Mouse (Mus musculus): ENCODE measurements at regions not wholly inside any gene's neighbourhood (a gene's known extent, or its start where the extent isn't known, plus 50 kb on each side); places are given as distances from the start of the nearest gene placed in this dataset.

GRCm38 (mm10) chr8:26689479-26690177, 287.5 kb upstream of the Zfp703 start:
- H3K27ac ChIP-seq, result no peak overlapping the region
- WGBS, result 36% methylated on average over 10 of the region's 10 CpGs
- no peak for ATAC-seq (ENCODE audit: borderline replicate concordance, extremely low read depth, low FRiP score, low TSS enrichment)
- H3K4me1 ChIP-seq, result no peaks in the 10 kb centered on the region
- no peaks in the 10 kb centered on the region for H3K36me3 ChIP-seq
- H3K9me3 ChIP-seq, result no peaks in the 10 kb centered on the region
- H3K4me3 ChIP-seq, result no peak overlapping the region
- no peak overlapping the region for H3K4me2 ChIP-seq
- H3K27me3 ChIP-seq, result peaks cover 6% of the 10 kb centered on the region
- H3K9ac ChIP-seq, result no peak overlapping the region

DNA sequence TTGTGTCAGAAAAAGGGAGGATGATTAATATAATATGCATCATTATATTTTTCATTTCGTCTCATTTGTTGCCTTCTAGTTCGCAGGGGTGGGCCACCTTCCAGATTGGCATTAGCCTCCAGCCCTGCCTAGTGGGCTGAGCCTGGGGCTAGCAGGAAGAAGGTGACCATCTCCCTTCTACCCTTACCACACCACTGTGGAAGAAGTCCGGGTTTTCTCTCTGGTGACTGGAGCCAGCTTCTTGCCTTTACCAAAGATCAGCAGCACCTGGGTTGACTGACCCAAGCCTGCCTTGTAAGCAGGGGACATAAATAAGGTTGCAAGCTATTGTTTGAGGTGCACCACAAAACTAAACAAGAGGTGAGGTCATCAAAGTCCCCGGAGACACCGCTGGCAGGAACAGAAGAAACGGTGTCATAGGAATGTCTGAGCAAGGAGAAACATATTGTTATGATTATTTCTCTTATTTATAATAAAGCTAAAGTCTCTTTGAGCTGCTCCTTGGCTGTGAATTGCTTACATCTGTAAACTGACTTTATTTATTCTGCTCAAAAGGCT, 286.9 kb upstream of the Zfp703 start:
- WGBS, result 46% methylated on average over 6 of the region's 6 CpGs
- peaks cover 6% of the 10 kb centered on the region for H3K27me3 ChIP-seq
- no peaks in the 10 kb centered on the region for H3K36me3 ChIP-seq
- no peaks in the 10 kb centered on the region for H3K9me3 ChIP-seq
- H3K27ac ChIP-seq, result no peak overlapping the region
- H3K9ac ChIP-seq, result no peak overlapping the region
- H3K4me1 ChIP-seq, result no peaks in the 10 kb centered on the region
- H3K4me2 ChIP-seq, result no peak overlapping the region
- H3K4me3 ChIP-seq, result no peak overlapping the region
- no peak for ATAC-seq (ENCODE audit: borderline replicate concordance, extremely low read depth, low FRiP score, low TSS enrichment)

DNA sequence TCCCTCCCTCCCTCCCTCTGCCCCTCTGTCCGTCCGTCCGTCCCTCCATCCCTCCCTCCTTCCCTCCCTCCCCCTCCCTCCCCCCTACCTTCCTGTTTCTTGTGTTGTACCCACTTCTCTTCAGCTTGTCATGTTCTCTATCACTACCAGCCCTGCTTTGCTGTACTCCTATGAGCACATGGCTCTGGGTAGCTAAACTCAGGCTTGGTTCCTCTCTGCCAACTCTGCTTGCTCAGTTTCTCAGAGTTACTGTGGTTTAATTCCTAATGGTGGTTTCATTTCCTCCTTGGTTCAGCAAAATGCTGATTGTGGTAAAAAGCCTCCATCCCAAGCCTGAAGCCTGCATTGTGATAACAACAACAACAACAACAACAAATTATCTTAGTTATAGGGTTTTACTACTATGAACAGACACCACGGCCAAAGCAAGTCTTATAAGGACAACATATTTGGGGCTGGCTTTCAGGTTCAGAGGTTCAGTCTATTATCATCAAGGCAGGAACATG, 279.5 kb upstream of the Zfp703 start:
- Histone ChIP-seq H3K36me3 (no peaks in the 10 kb centered on the region), H3K4me3 (no peak overlapping the region), H3K27me3 (0 out of 2 replicates have a peak, but pooled peaks cover 11% of the 10 kb centered on the region), H3K9me3 (no peaks in the 10 kb centered on the region), H3K4me1 (no peaks in the 10 kb centered on the region), H3K27ac (no peak overlapping the region), H3K9ac (no peak overlapping the region), H3K4me2 (no peak overlapping the region)
- ATAC-seq (ENCODE audit: borderline replicate concordance, extremely low read depth, low FRiP score, low TSS enrichment), result no peak
- 89% methylated on average over 1 of the region's 4 CpGs for WGBS

DNA sequence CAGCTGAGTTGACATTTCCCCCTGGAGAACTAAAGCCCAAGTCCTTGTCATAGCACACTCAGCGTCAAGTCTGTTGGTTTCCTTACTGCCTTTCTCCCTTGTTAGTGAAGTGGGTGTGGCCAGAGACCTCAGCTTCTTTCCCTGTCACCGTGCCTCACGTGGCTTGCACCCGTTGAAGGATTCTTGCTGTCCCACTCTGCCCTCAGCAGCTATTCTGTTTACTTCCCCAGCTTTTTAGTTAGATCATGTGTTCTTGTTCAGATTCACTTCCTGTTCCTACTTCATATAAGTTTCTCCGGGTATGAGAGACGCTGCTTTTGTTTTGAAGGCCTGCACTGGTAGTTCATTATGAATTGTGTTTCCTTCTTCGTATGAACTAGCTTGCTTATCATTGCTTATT, 278.5 kb upstream of the Zfp703 start:
- H3K4me2 ChIP-seq, result no peak overlapping the region
- 26% methylated on average over 7 of the region's 7 CpGs for WGBS

DNA sequence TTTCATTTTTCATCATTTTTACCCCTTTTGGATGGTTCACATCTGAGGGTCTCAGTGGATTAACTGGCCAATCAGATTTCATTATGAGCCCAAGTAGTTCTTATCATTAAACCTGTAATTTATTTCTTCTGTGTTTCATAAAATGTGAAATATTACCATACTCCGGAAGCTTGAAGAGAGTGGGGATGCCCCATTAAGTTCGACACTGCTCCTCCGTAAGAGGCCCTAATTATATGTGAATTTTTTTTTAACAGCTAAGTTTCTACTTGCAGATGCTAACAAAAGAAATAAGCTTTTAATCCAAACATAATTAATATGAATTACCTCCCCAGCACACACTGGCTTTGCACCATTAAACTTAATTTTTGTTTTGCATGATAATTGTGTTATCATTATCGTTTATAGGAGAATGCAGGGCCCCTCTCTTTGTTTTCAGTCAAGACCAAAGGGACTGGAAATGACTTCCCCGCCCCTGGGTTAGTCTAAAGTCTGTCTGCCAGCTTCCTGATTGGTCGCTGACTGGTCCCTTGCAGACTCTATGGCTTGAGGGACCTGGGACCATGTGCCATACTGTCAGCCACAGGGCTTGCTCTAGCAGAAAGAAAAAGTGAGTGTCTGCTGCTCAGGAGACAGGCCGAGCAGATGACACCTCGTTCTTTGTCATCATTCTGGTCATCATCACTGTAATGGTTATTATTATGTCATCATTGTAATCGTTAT, 270.9 kb upstream of the Zfp703 start:
- no peak overlapping the region for H3K4me2 ChIP-seq
- no peaks in the 10 kb centered on the region for H3K4me1 ChIP-seq
- H3K27ac ChIP-seq, result no peak overlapping the region
- H3K9me3 ChIP-seq, result no peaks in the 10 kb centered on the region
- no peak for ATAC-seq (ENCODE audit: borderline replicate concordance, extremely low read depth, low FRiP score, low TSS enrichment)
- 51% methylated on average over 9 of the region's 9 CpGs for WGBS
- no peak overlapping the region for H3K4me3 ChIP-seq
- H3K27me3 ChIP-seq, result 0 out of 2 replicates have a peak, but pooled peaks cover 6% of the 10 kb centered on the region
- no peaks in the 10 kb centered on the region for H3K36me3 ChIP-seq
- no peak overlapping the region for H3K9ac ChIP-seq

More for the DNA sequence above, 278.5 kb upstream of the Zfp703 start:
- no peak overlapping the region for H3K4me3 ChIP-seq
- no peaks in the 10 kb centered on the region for H3K36me3 ChIP-seq
- no peak overlapping the region for H3K27ac ChIP-seq
- no peak overlapping the region for H3K9ac ChIP-seq
- 0 out of 2 replicates have a peak, but pooled peaks cover 11% of the 10 kb centered on the region for H3K27me3 ChIP-seq
- H3K9me3 ChIP-seq, result no peaks in the 10 kb centered on the region
- ATAC-seq (ENCODE audit: borderline replicate concordance, extremely low read depth, low FRiP score, low TSS enrichment), result no peak
- H3K4me1 ChIP-seq, result no peaks in the 10 kb centered on the region

- 90% methylated on average over 7 of the region's 7 CpGs for WGBS
- Histone ChIP-seq H3K36me3 (no peaks in the 10 kb centered on the region), H3K4me3 (no peak overlapping the region), H3K9me3 (no peaks in the 10 kb centered on the region), H3K27ac (no peak overlapping the region), H3K4me2 (no peak overlapping the region), H3K4me1 (no peaks in the 10 kb centered on the region), H3K27me3 (0 out of 2 replicates have a peak, but pooled peaks cover 6% of the 10 kb centered on the region), H3K9ac (no peak overlapping the region)
- no peak for ATAC-seq (ENCODE audit: borderline replicate concordance, extremely low read depth, low FRiP score, low TSS enrichment)
Measured at GRCm38 (mm10) chr8:26706768-26707156, 270.4 kb upstream of the Zfp703 start.

GRCm38 (mm10) chr8:26713836-26714235, 263.3 kb upstream of the Zfp703 start:
- Histone ChIP-seq H3K4me1 (no peaks in the 10 kb centered on the region), H3K27me3 (no peaks in the 10 kb centered on the region), H3K27ac (no peak overlapping the region), H3K4me2 (no peak overlapping the region), H3K9ac (no peak overlapping the region), H3K4me3 (no peak overlapping the region), H3K36me3 (no peaks in the 10 kb centered on the region), H3K9me3 (no peaks in the 10 kb centered on the region)
- WGBS, result 75% methylated on average over 8 of the region's 8 CpGs
- no peak for ATAC-seq (ENCODE audit: borderline replicate concordance, extremely low read depth, low FRiP score, low TSS enrichment)

- Histone ChIP-seq H3K4me3 (no peak overlapping the region), H3K36me3 (no peaks in the 10 kb centered on the region), H3K9me3 (no peaks in the 10 kb centered on the region), H3K9ac (no peak overlapping the region), H3K27ac (no peak overlapping the region), H3K27me3 (no peaks in the 10 kb centered on the region), H3K4me2 (no peak overlapping the region), H3K4me1 (no peaks in the 10 kb centered on the region)
- 79% methylated on average over 3 of the region's 3 CpGs for WGBS
- ATAC-seq (ENCODE audit: borderline replicate concordance, extremely low read depth, low FRiP score, low TSS enrichment), result no peak
Measured at GRCm38 (mm10) chr8:26714714-26715113, 262.4 kb upstream of the Zfp703 start.

GRCm38 (mm10) chr8:26718409-26719355, 258.4 kb upstream of the Zfp703 start:
- WGBS, result 50% methylated on average over 11 of the region's 11 CpGs
- ATAC-seq (ENCODE audit: borderline replicate concordance, extremely low read depth, low FRiP score, low TSS enrichment), result no peak
- H3K4me1 ChIP-seq, result no peaks in the 10 kb centered on the region
- no peaks in the 10 kb centered on the region for H3K36me3 ChIP-seq
- H3K9ac ChIP-seq, result no peak overlapping the region
- H3K27me3 ChIP-seq, result no peaks in the 10 kb centered on the region
- H3K4me3 ChIP-seq, result no peak overlapping the region
- no peak overlapping the region for H3K27ac ChIP-seq
- no peaks in the 10 kb centered on the region for H3K9me3 ChIP-seq
- no peak overlapping the region for H3K4me2 ChIP-seq

DNA sequence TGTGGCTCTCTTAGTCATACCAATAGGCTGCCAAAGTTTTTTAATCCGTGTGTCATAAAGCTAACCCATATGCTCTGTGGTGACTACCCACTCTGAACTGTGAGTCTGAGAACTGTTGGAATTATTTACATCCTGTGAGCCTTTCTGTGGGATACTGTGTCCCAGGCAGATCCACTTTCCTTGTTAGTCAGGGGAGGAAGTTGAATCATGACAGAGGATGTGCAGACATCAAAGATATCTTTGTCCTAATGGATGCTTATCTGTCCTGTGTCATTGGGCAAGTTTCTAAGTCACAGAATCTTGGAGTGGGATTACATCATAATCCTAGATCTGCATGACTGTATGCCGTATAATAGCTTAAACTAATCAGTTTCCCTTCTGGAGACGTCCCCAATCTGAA, 254.4 kb upstream of the Zfp703 start:
- no peaks in the 10 kb centered on the region for H3K4me1 ChIP-seq
- no peak overlapping the region for H3K4me2 ChIP-seq
- H3K36me3 ChIP-seq, result no peaks in the 10 kb centered on the region
- ATAC-seq (ENCODE audit: borderline replicate concordance, extremely low read depth, low FRiP score, low TSS enrichment), result no peak
- no peaks in the 10 kb centered on the region for H3K9me3 ChIP-seq
- H3K4me3 ChIP-seq, result no peak overlapping the region
- H3K27me3 ChIP-seq, result no peaks in the 10 kb centered on the region
- 60% methylated on average over 3 of the region's 3 CpGs for WGBS
- no peak overlapping the region for H3K9ac ChIP-seq
- H3K27ac ChIP-seq, result no peak overlapping the region

GRCm38 (mm10) chr8:26724628-26725027, 252.5 kb upstream of the Zfp703 start:
- H3K27ac ChIP-seq, result no peak overlapping the region
- no peaks in the 10 kb centered on the region for H3K4me1 ChIP-seq
- no peak overlapping the region for H3K4me2 ChIP-seq
- H3K9me3 ChIP-seq, result no peaks in the 10 kb centered on the region
- no peak for ATAC-seq (ENCODE audit: borderline replicate concordance, extremely low read depth, low FRiP score, low TSS enrichment)
- WGBS, result 64% methylated on average over 5 of the region's 5 CpGs
- H3K27me3 ChIP-seq, result no peaks in the 10 kb centered on the region
- H3K9ac ChIP-seq, result no peak overlapping the region
- no peaks in the 10 kb centered on the region for H3K36me3 ChIP-seq
- no peak overlapping the region for H3K4me3 ChIP-seq

All from lung, embryonic 15.5 days (tissue).